Mouse (Mus musculus): Measurements from ENCODE around the gene Cacng4.

The Cacng4 gene

GRCm38 (mm10) chr11:107773312-107773711 is 21.0 kb downstream of the Cacng4 start:
- DNase-seq (ENCODE audit: low spot score in 2 of 2) = no peak

GRCm38 (mm10) chr11:107772002-107772401 is 22.4 kb downstream of the Cacng4 start:
- no peak for DNase-seq (ENCODE audit: low spot score in 2 of 2)

GRCm38 (mm10) chr11:107768361-107768760 is 26.0 kb downstream of the Cacng4 start:
- DNase-seq (ENCODE audit: low spot score in 2 of 2) = no peak

GRCm38 (mm10) chr11:107766932-107767331 is 27.4 kb downstream of the Cacng4 start:
- no peak for DNase-seq (ENCODE audit: low spot score in 2 of 2)

GRCm38 (mm10) chr11:107762688-107763460 is 31.5 kb downstream of the Cacng4 start:
- DNase-seq (ENCODE audit: low spot score in 2 of 2) = no peak

GRCm38 (mm10) chr11:107761790-107762500 is 32.4 kb downstream of the Cacng4 start:
- no peak for DNase-seq (ENCODE audit: low spot score in 2 of 2)

GRCm38 (mm10) chr11:107760001-107760400 is 34.4 kb downstream of the Cacng4 start:
- no peak for DNase-seq (ENCODE audit: low spot score in 2 of 2)

GRCm38 (mm10) chr11:107759516-107759915 is 34.8 kb downstream of the Cacng4 start:
- DNase-seq (ENCODE audit: low spot score in 2 of 2) = no peak

GRCm38 (mm10) chr11:107749114-107749513 is 45.2 kb downstream of the Cacng4 start:
- no peak for DNase-seq (ENCODE audit: low spot score in 2 of 2)

GRCm38 (mm10) chr11:107748243-107749035 is 45.9 kb downstream of the Cacng4 start:
- no peak for DNase-seq (ENCODE audit: low spot score in 2 of 2)

- no peak for DNase-seq (ENCODE audit: low spot score in 2 of 2)
Measured at GRCm38 (mm10) chr11:107743100-107743499, 51.3 kb downstream of the Cacng4 start.

GRCm38 (mm10) chr11:107738418-107739099 is 55.8 kb downstream of the Cacng4 start:
- DNase-seq (ENCODE audit: low spot score in 2 of 2) = no peak

- no peak for DNase-seq (ENCODE audit: low spot score in 2 of 2)
Measured at GRCm38 (mm10) chr11:107737886-107738285, 56.5 kb downstream of the Cacng4 start.

GRCm38 (mm10) chr11:107734133-107734532 is 60.2 kb downstream of the Cacng4 start:
- DNase-seq (ENCODE audit: low spot score in 2 of 2) = no peak

GRCm38 (mm10) chr11:107731498-107731897 is 62.9 kb downstream of the Cacng4 start:
- no peak for DNase-seq (ENCODE audit: low spot score in 2 of 2)

GRCm38 (mm10) chr11:107730940-107731339 is 63.4 kb downstream of the Cacng4 start:
- DNase-seq (ENCODE audit: low spot score in 2 of 2) = no peak

- DNase-seq (ENCODE audit: low spot score in 2 of 2) = no peak
Measured at GRCm38 (mm10) chr11:107729141-107729540, 65.2 kb downstream of the Cacng4 start.

- no peak for DNase-seq (ENCODE audit: low spot score in 2 of 2)
Measured at GRCm38 (mm10) chr11:107728073-107728863, 66.1 kb downstream of the Cacng4 start.

GRCm38 (mm10) chr11:107724603-107725002 is 69.8 kb downstream of the Cacng4 start:
- DNase-seq (ENCODE audit: low spot score in 2 of 2) = no peak

- no peak for DNase-seq (ENCODE audit: low spot score in 2 of 2)
Measured at GRCm38 (mm10) chr11:107721057-107721456, 73.3 kb downstream of the Cacng4 start.
